Mouse (Mus musculus) adrenal gland (tissue): ENCODE results near the gene Srebf2.

Source experiments
- microRNA-seq, 2 experiments: library from miRNA; unstranded; fragments of <30 nt; microRNA quantifications; one replicate each; pipeline ENCODE4; 2019

The Srebf2 gene

Small RNA genes within 50 kb of the gene (microRNA-seq; reads per million reads assigned to microRNA genes)
- gene Mir33: 16.0 to 26.6 reads per million in 2 experiments
